Mouse (Mus musculus): Measurements from ENCODE around the gene Dnah6.

GRCm38 (mm10) chr6:73143403-73143802 lies 78.0 kb downstream of the Dnah6 start:
- TF ChIP-seq POLR2A (IDR thresholded peaks at IDR 0.05; ENCODE audit: borderline replicate concordance, control insufficient read depth, low read depth, low read length), result no peak
- no peak for TF ChIP-seq CTCF (IDR thresholded peaks at IDR 0.05; ENCODE audit: control insufficient read depth, insufficient read depth, low read length)
